Mouse (Mus musculus) liver, embryonic 15.5 days (tissue): Measurements from ENCODE around the gene Ephx4. TPM values are rescaled to one million over a fixed set of nuclear protein-coding genes. Genes with fewer than 3 reads are reported as not detected.

Experiments
- ATAC-seq: fragments of 200-750 bp; cut with Nextera tagmentation; 2 replicates; pipeline ENCODE4 v1.8.0; 2017; ENCODE audit warnings: moderate number of reproducible peaks, mild to moderate bottlenecking, moderate library complexity; ENCODE audit not compliant: insufficient read depth
- H3K27ac ChIP-seq: fragments of 300-500 bp; sonication (generic); replicated peaks from 2 replicates; pipeline ENCODE4 v1.5.1; 2015; ENCODE audit warnings: mild to moderate bottlenecking, inconsistent platforms
- H3K27me3 ChIP-seq: fragments of 300-500 bp; sonication (generic); 2 replicates; pipeline ENCODE4 v1.6.1; 2015; ENCODE audit warnings: mild to moderate bottlenecking, inconsistent platforms
- H3K36me3 ChIP-seq: fragments of 300-500 bp; sonication (generic); replicated peaks from 2 replicates; pipeline ENCODE4 v1.6.1; 2015; ENCODE audit warnings: moderate library complexity, mild to moderate bottlenecking, inconsistent platforms
- H3K4me1 ChIP-seq: fragments of 300-500 bp; sonication (generic); replicated peaks from 2 replicates; pipeline ENCODE4 v1.6.1; 2015; ENCODE audit warnings: inconsistent platforms
- H3K4me2 ChIP-seq: fragments of 300-500 bp; sonication (generic); 2 replicates; pipeline ENCODE4 v1.6.1; 2015; ENCODE audit warnings: moderate library complexity, mild to moderate bottlenecking, inconsistent platforms
- H3K4me3 ChIP-seq: fragments of 300-500 bp; sonication (generic); replicated peaks from 2 replicates; pipeline ENCODE4 v1.5.1; 2015; ENCODE audit warnings: mild to moderate bottlenecking, inconsistent platforms
- H3K9ac ChIP-seq: fragments of 300-500 bp; sonication (generic); 2 replicates; pipeline ENCODE4 v1.6.1; 2015; ENCODE audit warnings: moderate library complexity, mild to moderate bottlenecking, inconsistent platforms
- H3K9me3 ChIP-seq: fragments of 300-500 bp; sonication (generic); replicated peaks from 2 replicates; pipeline ENCODE4 v1.6.1; 2016; ENCODE audit warnings: inconsistent platforms
- WGBS: fragments of 180-500 bp; shearing (Covaris S2); methylation state at CpG from one replicate; pipeline ENCODE4 v1.1.7; 2015; ENCODE audit warnings: mixed read lengths; ENCODE audit not compliant: insufficient replicate concordance; 5-methylcytosine and 5-hydroxymethylcytosine counted together
- polyA plus RNA-seq: library from polyadenylated mRNA; unstranded; fragments of >200 nt; fragmentation: Nextera tagmentation; extraction: Ambion mirVana; gene quantifications from 2 replicates; pipeline ENCODE4 v1.2.1, GENCODE M21; 2015

The Ephx4 gene
- polyA plus RNA-seq, 1 experiment from 2014 or later = 0.09 TPM

- Histone ChIP-seq H3K36me3 (no peaks in the 10 kb centered on the region), H3K9me3 (no peaks in the 10 kb centered on the region), H3K4me3 (no peak overlapping the region), H3K27ac (no peak overlapping the region), H3K4me2 (no peak overlapping the region), H3K27me3 (peaks cover 21% of the 10 kb centered on the region; the same call in 1 of the 2 replicates), H3K4me1 (peaks cover 28% of the 10 kb centered on the region), H3K9ac (no peak overlapping the region)
- no peak for ATAC-seq
- 58% methylated on average over 5 of the region's 5 CpGs for WGBS
Measured at GRCm38 (mm10) chr5:107434001-107434400, 31.5 kb downstream of the Ephx4 start.

- no peak for ATAC-seq
Measured at GRCm38 (mm10) chr5:107436185-107436584, 33.6 kb downstream of the Ephx4 start.

GRCm38 (mm10) chr5:107436587-107437209, 34.2 kb downstream of the Ephx4 start:
- no peak overlapping the region for H3K4me3 ChIP-seq
- peak overlapping the region; percentile 92 for H3K27ac ChIP-seq
- WGBS = 54% methylated on average over 6 of the region's 6 CpGs
- no peak for ATAC-seq
- peaks cover 38% of the 10 kb centered on the region for H3K4me1 ChIP-seq
- H3K4me2 ChIP-seq = peak overlapping the region; percentile 78; the same call in 1 of the 2 replicates
- peaks cover 21% of the 10 kb centered on the region; the same call in 1 of the 2 replicates for H3K27me3 ChIP-seq
- H3K9me3 ChIP-seq = no peaks in the 10 kb centered on the region
- peak overlapping the region; percentile 7; the same call in 1 of the 2 replicates for H3K9ac ChIP-seq
- H3K36me3 ChIP-seq = no peaks in the 10 kb centered on the region

More at GRCm38 (mm10) chr5:107436185-107436584, 33.6 kb downstream of the Ephx4 start:
- H3K36me3 ChIP-seq = no peaks in the 10 kb centered on the region
- no peak overlapping the region for H3K4me2 ChIP-seq
- 62% methylated on average over 6 of the region's 6 CpGs for WGBS
- peak overlapping the region; percentile 92; the same call in 1 of the 2 replicates for H3K27ac ChIP-seq
- H3K4me1 ChIP-seq = peaks cover 36% of the 10 kb centered on the region
- H3K9me3 ChIP-seq = no peaks in the 10 kb centered on the region
- no peak overlapping the region for H3K4me3 ChIP-seq
- no peak overlapping the region for H3K9ac ChIP-seq
- peaks cover 21% of the 10 kb centered on the region; the same call in 1 of the 2 replicates for H3K27me3 ChIP-seq

DNA sequence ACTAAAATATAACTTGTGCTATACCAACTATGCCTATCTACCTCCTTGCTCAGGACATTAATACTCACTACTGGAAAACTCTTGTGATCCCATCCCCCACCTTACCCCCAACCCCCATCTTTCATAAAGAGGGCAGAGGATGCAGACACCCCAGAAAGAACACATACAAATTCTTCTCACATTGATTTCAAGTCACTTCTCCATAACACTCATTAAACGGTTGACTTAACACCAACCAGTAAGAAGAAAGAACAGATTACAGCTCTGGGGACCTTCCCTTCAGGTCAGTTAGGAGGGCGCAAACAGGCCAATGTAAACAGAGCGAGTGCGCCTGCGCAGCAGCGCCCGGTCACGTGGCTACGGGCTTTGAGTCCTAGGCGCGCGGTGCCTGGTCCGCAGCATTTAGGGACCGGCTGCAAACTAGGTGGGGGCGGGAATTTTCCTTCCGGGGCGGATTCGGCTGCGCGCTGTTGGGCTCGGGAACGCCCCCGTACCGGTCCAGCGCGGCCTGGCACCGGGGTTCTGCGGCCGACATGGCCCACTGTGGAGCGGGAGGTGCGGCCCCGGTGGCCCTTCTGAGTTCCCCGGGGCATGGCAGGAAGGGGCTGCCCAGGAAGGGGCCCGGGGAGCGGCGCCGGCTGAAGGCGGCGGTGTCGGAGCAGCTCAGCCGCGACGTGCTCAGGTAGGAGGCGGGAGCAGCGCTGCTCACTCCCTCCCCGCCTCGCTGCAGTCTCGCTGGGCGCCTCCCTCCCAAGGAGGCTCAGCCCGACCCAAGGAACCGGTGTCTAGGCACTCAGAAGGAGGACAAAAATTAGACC, 35.1 kb downstream of the Ephx4 start, which contains the start of gene Btbd8:
TSS of gene Btbd8 (plus strand) at position 534 of the 818 bp plus-strand sequence.
- H3K9me3 ChIP-seq = no peaks in the 10 kb centered on the region
- H3K4me2 ChIP-seq = peak within 1 kb of the TSS; percentile 78
- H3K9ac ChIP-seq = peak within 1 kb of the TSS; percentile 96
- H3K4me1 ChIP-seq = peaks cover 41% of the 10 kb centered on the region
- peak; percentile 98 for ATAC-seq
- H3K27me3 ChIP-seq = peaks cover 18% of the 10 kb centered on the region; the same call in 1 of the 2 replicates
- H3K4me3 ChIP-seq = peak within 1 kb of the TSS; percentile 85
- H3K27ac ChIP-seq = peak within 1 kb of the TSS; percentile 92
- no peaks in the 10 kb centered on the region for H3K36me3 ChIP-seq
- WGBS = under 1% methylated on average over 51 of the region's 51 CpGs

DNA sequence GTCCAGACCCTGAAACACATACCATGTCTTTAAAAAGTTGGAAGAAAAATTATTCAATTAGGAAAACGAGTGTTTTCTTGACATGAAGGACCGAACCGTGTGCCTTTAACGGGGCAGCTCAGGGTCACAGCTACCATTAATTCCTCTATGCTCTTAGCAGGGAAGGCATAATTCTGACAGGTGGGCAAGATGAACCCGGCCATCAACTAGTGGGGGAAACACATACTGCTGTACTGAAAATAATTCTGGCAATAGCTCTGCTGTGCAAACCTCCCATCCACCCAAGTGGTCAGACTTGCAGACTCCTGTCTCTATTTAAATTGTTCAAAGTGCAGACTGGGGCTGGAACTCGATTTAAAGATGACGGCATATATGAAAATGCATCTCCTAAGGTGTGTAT, 35.8 kb downstream of the Ephx4 start:
- Histone ChIP-seq H3K4me1 (peaks cover 41% of the 10 kb centered on the region), H3K4me2 (peak overlapping the region; percentile 78), H3K36me3 (no peaks in the 10 kb centered on the region), H3K27ac (peak overlapping the region; percentile 92), H3K4me3 (peak overlapping the region; percentile 85), H3K9ac (peak overlapping the region; percentile 96), H3K27me3 (peaks cover 16% of the 10 kb centered on the region; the same call in 1 of the 2 replicates), H3K9me3 (no peaks in the 10 kb centered on the region)
- 20% methylated on average over 7 of the region's 7 CpGs for WGBS
- no peak for ATAC-seq

DNA sequence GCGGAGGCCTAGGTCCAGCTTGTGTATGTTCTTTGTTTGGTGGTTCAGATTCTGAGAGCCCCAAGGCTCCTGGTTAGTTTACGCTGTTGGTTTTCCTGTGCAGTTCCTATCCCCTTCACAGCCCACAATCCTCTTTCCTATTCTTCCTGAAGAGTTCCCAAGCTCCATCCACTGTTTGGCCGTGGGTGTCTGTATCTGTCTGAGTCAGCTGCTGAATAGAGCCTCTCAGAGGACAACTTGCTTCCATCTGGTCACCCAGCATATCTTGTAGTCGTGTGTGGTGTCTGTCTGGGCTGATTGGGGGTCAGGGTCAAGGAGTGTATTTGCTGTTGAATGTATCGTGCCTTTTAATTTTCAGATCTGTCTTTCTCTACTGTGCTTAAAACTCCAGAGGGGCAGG, 39.3 kb downstream of the Ephx4 start:
- WGBS = 57% methylated on average over 5 of the region's 5 CpGs
- peaks cover 29% of the 10 kb centered on the region for H3K4me1 ChIP-seq
- no peak overlapping the region for H3K27ac ChIP-seq
- H3K4me3 ChIP-seq = no peak overlapping the region
- no peak for ATAC-seq
- no peaks in the 10 kb centered on the region for H3K36me3 ChIP-seq
- no peak overlapping the region for H3K4me2 ChIP-seq
- H3K9me3 ChIP-seq = no peaks in the 10 kb centered on the region
- no peak overlapping the region for H3K9ac ChIP-seq
- H3K27me3 ChIP-seq = no peaks in the 10 kb centered on the region

DNA sequence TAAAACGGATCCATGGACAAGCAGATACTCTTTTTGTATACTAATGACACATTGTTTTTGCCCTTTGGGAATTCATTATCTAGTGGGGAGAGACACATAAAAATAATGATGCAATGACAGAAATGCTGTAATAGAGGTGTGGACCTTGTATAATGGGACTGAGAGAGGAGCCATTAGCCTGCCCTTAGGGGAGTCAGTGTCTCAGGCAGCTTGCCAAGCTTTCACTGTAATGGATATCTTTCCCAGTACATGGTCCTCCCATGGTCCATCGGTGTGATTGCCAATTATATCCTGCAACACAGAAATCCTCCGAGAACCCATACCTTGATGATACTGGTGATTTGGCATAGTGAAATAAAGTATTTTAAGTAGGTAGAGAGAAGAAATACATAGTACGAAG, 41.7 kb downstream of the Ephx4 start:
- 69% methylated on average over 4 of the region's 4 CpGs for WGBS
- no peak for ATAC-seq
- H3K4me1 ChIP-seq = peaks cover 11% of the 10 kb centered on the region
- no peak overlapping the region for H3K4me2 ChIP-seq
- no peaks in the 10 kb centered on the region for H3K9me3 ChIP-seq
- no peaks in the 10 kb centered on the region for H3K27me3 ChIP-seq
- H3K27ac ChIP-seq = no peak overlapping the region
- H3K36me3 ChIP-seq = no peaks in the 10 kb centered on the region
- no peak overlapping the region for H3K9ac ChIP-seq
- no peak overlapping the region for H3K4me3 ChIP-seq

DNA sequence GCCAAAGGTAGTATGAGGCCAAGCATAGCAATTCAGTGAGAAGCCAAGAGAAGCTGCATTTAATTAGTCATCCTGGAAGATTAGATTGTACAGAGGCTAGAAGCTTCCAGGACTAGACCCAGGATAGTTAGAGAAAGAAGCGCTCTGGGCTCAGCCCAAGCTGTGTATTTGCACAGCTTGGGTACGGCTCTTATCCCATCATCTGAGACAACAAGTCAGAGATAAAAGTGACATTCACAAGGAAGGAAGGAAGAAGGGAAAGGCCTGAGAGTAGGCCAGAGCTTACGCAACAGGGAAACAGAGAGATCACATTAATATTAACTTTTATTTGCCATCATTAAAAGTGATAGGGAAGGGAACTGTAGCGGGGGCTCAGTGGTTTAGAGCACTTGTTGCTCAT, 45.4 kb downstream of the Ephx4 start:
- WGBS = 65% methylated on average over 4 of the region's 4 CpGs
- H3K4me1 ChIP-seq = no peaks in the 10 kb centered on the region
- ATAC-seq = no peak

GRCm38 (mm10) chr5:107448784-107449183, 46.2 kb downstream of the Ephx4 start:
- peaks cover 4% of the 10 kb centered on the region; the same call in 1 of the 2 replicates for H3K36me3 ChIP-seq
- H3K27ac ChIP-seq = no peak overlapping the region
- no peak for ATAC-seq
- H3K4me2 ChIP-seq = no peak overlapping the region
- H3K4me3 ChIP-seq = no peak overlapping the region
- no peaks in the 10 kb centered on the region for H3K4me1 ChIP-seq
- no peaks in the 10 kb centered on the region for H3K9me3 ChIP-seq
- no peaks in the 10 kb centered on the region for H3K27me3 ChIP-seq
- WGBS = 77% methylated on average over 4 of the region's 4 CpGs
- no peak overlapping the region for H3K9ac ChIP-seq

More for the DNA sequence above, 45.4 kb downstream of the Ephx4 start:
- Histone ChIP-seq H3K9ac (no peak overlapping the region), H3K27me3 (no peaks in the 10 kb centered on the region), H3K9me3 (no peaks in the 10 kb centered on the region), H3K27ac (no peak overlapping the region), H3K36me3 (peaks cover 4% of the 10 kb centered on the region; the same call in 1 of the 2 replicates), H3K4me2 (no peak overlapping the region), H3K4me3 (no peak overlapping the region)

- WGBS = 74% methylated on average over 5 of the region's 5 CpGs
Measured at GRCm38 (mm10) chr5:107449620-107450019, 47.1 kb downstream of the Ephx4 start.

GRCm38 (mm10) chr5:107450299-107450698, 47.8 kb downstream of the Ephx4 start:
- peaks cover 4% of the 10 kb centered on the region; the same call in 1 of the 2 replicates for H3K36me3 ChIP-seq
- no peak for ATAC-seq
- H3K4me3 ChIP-seq = no peak overlapping the region
- 83% methylated on average over 5 of the region's 5 CpGs for WGBS
- H3K4me1 ChIP-seq = no peaks in the 10 kb centered on the region
- H3K4me2 ChIP-seq = no peak overlapping the region
- no peaks in the 10 kb centered on the region for H3K9me3 ChIP-seq
- H3K27ac ChIP-seq = no peak overlapping the region
- no peak overlapping the region for H3K9ac ChIP-seq
- H3K27me3 ChIP-seq = no peaks in the 10 kb centered on the region

More at GRCm38 (mm10) chr5:107449620-107450019, 47.1 kb downstream of the Ephx4 start:
- Histone ChIP-seq H3K9ac (no peak overlapping the region), H3K27ac (no peak overlapping the region), H3K27me3 (no peaks in the 10 kb centered on the region), H3K9me3 (no peaks in the 10 kb centered on the region), H3K36me3 (peaks cover 4% of the 10 kb centered on the region; the same call in 1 of the 2 replicates), H3K4me3 (no peak overlapping the region), H3K4me2 (no peak overlapping the region), H3K4me1 (no peaks in the 10 kb centered on the region)
- no peak for ATAC-seq
